Mouse (Mus musculus): Measurements from ENCODE around the gene Ift43.

DNA sequence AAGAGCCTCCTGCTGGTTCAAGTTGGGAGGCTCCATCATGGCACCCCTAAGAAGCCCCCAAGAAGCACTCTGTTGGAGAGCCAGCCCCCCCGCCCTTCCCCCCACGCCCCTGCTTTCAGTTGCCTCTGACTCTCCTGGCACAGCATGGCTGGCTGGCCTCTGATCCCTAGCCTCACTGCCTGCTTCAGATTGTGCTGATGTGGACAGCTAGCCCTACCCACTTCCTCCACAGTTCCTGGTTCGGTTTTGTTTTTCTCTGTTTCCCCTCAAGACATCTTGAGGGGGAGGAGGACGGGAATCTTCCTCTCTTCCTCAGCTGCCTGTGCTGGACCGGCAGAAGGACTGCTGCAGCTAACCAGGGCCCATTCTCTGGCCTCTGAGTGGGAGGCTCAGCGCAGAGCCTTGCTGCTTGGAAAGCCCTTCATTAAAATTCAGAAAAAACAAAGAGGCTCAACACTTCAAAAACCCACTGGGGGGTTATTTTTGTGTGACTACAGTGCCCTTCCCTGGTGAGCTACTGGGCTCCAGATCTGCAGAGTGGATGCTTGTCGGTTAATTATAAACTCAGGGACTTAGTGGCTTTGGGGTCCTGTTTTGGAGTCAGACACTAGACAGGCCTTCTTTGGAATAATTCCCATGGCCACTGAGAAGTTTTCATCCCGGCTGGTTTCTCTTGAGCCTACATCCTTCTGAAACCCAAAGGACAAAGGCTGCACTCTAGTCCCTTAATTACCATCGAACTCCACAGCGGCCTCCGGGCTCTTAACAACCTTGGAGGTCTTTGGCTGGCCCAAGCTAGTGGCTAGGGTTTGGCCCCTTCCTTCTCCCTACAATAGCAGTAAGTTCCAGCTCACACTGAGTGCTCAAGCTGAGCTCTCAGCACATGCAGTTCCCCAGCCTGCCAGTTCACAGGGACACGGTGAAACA is 80.8 kb downstream of the Ift43 start:
- TF ChIP-seq CTCF (IDR thresholded peaks at IDR 0.05; ENCODE audit: control insufficient read depth, insufficient read depth, low read length) (no peak), POLR2A (IDR thresholded peaks at IDR 0.05; ENCODE audit: borderline replicate concordance, control insufficient read depth, low read depth, low read length) (no peak)
